Mouse (Mus musculus) embryonic fibroblast, embryonic 13.5 days (primary cell): ENCODE data around the gene Sgf29.

Experiments
- CTCF ChIP-seq: IDR thresholded peaks from 2 replicates; pipeline ENCODE4 v1.5.1; 2011; ENCODE audit warnings: mild to moderate bottlenecking, control low read depth, low read length, moderate library complexity, borderline replicate concordance; ENCODE audit not compliant: insufficient read depth
- POLR2A ChIP-seq: IDR thresholded peaks from 2 replicates; pipeline ENCODE4 v1.6.1; 2011; ENCODE audit warnings: low read depth, mild to moderate bottlenecking, control low read depth, low read length, moderate library complexity

DNA sequence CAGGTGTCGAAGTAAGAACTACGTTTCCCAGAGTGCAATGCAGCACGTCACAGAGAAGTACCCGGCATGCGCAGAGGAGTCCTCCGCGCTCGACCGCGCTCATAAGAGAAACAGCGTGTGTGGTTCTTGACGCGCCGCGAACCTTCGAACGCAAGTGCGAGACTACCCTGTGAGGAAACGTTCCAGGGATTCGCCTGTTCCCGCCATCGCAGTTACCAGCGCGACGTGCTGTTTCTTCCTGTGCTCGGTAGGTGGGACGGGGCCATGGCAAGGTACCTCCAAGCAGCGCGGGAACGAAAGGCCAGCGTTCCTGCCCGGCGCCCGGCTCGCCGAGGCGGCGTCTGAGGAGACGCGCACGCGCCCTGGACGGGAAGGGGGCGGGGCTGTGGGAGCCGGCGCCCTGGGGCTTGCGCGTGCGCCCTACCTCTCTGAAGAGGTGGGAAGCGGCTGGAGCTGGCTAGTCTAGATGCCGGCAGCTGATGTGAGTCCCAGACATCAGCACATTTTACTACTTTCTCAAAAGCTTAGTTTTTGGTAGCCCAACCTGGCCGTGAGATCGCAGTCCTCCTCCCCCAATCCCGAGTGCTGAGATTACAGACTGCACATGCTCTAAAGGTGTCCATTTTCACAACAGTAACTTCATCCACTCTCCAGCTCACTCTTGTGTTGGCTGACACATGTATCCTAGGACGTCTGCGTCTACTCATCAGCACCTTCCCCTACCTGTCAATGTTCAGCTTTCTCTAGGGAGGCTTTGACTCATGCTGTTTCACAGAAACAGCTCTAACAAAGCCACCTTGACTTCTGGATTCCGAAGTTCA, at the start of gene Sgf29:
- TF ChIP-seq POLR2A = peak; percentile 99
- TF ChIP-seq CTCF = no peak
